Mouse (Mus musculus) left cerebral cortex, adult 18-20 months (tissue): Measurements from ENCODE around the gene Sp140. TPM values are rescaled to one million over a fixed set of nuclear protein-coding genes. Genes with fewer than 3 reads are reported as not detected.
"Not testable (repeated sequence)": the region's sequence is repeated elsewhere in the genome, so short reads cannot be mapped to it uniquely, and the experiment has no call there.

ENCODE experiments used
- DNase-seq, 2 experiments: peaks; one replicate each; pipeline ENCODE4 v3.0.0; 2021 to 2022; ENCODE audit warnings: low spot score in 2 of 2, mixed read lengths in 1 of 2
- total RNA-seq, 2 experiments: library from RNA; stranded (reverse); gene quantifications; 2 replicates each; pipeline ENCODE4 v1.2.3; 2021

Gene Sp140
- total RNA-seq, 2 experiments from 2014 or later: 1.3 to 1.5 TPM

DNA sequence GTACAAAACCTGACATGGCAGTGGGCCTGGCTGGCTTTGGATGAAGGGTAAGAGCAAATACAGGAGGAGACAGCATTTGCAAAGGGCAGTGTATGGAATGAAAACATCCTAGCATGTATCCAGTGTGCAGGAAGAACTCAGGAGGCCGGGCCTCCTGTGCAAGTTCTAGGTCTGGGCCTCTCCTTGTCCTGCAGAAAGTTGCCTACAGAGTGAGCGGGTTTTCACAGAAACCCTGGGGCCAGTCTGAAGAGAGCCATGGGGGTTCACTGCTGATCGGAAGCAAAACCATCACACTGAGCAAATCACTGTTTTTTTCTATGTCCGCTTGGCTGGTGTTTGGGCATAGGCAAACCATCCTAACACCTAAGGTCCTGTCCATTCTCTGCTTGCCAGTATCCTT, 38.0 kb downstream of the Sp140 start:
- not testable (repeated sequence) for DNase-seq

DNA sequence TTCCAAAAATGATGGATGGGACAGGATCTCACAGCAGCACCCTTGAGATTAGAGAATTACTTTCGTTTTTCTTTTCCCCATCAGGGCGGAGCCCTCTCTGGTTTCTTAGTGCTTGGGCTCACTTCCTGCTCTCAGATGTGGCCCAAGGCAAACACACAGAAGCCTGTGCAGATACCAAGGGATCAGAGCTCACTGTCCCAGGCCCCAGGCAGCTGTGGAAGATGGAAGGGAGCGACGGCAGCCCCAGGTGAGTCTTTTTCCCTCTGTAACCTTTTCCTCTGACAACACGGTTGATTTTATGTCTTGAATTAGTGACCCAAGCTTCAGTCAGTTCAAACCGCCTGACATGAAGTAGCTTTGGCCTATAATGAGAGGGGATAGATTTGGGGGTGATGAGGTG, 49.7 kb downstream of the Sp140 start, which contains the start of gene Sp100:
Gene Sp100, plus strand, starts transcription at position 108 of the 400 bp plus-strand sequence.
- not testable (repeated sequence) for DNase-seq

DNA sequence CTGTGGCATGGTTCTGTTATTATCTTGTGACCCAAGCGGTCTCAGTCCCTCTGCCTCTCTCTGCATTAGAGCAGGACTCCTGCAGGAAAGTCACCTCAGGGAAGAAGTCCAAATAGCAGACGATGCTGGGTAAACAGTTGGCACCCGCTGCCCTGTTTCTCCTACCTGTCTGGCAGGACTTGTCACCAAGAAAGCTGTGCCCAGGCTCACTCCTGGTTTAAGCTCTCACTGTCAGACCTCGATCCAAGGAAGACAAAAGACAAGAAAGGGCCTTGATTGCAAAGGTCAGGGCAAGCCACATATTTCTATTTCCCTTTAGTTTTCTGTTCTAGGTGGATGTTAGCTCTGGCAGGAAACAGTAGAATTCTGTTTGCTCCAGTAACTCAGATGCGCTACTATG, 50.3 kb downstream of the Sp140 start:
- not testable (repeated sequence) for DNase-seq

DNA sequence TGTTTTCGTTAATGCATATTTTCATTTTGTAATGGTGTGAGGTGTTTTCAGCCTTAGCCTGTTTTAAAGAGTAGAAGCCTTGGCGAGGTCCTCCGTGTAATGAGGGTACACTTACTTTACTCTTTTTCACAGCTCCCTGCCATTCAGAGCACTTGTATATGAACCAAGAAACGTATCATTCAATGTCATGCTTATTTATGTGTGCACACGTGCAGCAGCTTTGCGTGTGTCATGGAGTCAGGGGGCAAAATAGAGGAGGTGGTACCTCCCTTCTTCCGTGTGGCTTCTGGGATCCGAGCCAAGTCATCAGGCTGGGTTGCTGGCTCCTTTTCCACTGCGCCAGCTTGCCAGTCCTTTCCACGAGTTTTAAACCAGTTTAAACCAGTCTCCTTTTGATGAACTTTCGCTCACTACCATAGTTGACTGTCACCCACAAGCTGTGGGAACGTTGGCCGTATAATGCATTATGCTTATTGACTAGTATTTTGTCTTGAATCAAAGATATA, 51.6 kb downstream of the Sp140 start:
- DNase-seq: not testable (repeated sequence)

DNA sequence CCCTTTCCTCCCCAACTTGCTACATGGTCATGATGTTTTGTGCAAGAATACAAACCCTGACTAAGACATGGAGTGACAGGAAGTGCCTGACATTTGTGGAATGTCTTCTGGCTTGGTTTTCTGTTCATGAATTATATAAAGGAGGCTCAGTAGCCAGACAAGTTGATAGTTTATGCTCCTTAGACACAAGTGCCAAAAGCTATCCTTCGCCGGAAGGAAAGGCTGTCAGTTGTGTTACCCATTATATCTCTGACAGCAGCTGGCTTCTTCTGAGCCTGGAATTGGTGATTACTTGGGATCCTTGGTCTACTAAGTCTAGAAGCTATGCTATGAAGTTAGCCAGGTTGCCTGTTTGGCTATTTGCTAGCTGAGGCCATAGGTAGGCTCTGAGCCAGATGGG, 57.0 kb downstream of the Sp140 start:
- DNase-seq: not testable (repeated sequence)

DNA sequence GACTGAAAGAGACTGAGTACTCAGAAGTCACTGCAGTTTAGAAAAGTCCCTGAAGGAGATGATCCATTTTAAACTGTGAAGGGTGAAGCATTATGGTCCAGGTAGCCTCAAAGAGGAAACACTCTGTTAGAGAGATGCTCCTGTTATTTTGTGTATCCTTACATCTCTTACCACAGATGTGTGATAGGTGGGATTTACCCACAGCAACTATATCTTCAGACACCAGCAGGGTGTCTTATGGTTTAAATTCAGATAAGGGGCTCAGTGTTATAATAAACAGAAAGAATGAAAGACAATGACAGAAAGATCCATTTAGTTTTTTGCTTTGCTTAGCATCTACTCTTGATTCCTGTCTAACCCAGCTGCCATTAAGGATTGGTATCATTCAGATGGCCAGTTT, 64.1 kb downstream of the Sp140 start:
- no peak for DNase-seq

DNA sequence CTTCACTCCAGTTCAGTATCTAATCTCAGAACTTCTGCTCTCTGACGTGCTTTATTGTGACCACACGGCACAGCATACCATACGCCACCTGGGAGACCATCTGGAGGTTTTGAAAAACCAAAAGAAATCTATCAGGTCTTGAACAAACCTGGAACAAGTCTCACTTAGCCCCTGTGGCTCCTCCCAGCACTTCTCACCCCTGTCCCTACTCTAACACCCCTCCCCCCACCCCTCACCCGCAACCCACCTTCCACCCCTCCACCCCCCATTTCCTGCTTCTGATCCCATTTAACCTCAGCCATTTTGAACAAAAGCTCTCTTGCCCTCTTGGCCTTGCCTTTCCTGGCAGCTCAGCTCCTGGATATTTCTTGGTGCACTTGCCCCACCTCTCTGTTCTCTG, 80.0 kb downstream of the Sp140 start:
- no peak for DNase-seq

DNA sequence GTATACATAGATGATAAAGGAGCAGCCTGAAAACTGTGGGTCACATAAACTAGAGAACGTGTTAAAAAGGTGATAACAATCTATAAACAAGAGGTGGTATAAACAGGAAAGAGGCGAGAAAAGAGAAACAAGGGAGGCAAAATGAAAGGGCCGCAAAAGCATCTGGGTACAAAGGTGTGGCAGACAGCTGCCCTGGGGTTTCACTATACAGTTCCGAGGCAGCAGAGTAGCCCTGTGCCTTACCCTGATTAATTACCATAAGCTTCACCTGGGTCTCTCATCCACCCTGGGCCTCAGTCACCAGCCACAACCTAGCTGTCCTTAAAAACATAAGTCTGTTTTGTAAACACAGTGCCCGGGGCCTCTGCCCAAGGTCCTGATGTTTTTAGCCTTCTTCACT, 86.5 kb downstream of the Sp140 start:
- no peak for DNase-seq

DNA sequence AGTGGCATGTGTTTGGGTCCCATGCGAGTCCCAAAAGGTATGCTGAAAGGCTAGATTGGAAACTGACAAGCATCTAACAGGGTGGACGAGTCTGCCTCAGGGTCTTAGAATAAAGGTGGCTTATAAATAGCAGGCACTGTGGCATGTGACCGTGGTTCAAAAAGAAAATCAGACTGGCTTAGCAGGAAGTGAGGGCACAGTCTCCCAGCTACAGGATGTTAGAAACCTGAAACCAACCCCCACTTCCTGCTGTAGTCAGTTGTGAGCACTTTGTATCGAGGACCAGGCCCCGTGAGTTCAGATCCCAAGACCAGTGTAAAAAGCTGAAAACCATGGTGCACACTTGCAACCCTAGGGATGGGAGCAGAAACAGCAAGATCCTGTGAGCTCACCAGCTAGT, 87.2 kb downstream of the Sp140 start:
- DNase-seq: no peak

DNA sequence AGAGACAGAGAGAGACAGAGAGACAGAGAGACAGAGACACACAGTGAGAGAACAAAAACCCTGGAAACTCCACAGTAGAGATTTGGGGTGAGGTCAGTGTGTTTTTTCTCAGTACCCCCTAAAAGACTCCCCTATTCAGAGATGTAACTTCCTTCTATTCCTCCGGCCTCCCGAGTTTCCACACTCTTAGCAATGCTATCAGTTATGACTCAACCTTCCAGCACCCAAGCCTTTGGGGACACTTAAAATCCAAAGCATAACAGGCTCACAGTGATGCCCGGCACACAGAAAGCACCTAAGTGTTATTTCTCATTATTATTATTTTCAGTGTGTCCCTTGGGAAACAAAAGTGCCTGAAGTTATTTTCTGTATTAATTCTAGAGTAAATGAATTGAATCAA, 90.4 kb downstream of the Sp140 start:
- DNase-seq: no peak

DNA sequence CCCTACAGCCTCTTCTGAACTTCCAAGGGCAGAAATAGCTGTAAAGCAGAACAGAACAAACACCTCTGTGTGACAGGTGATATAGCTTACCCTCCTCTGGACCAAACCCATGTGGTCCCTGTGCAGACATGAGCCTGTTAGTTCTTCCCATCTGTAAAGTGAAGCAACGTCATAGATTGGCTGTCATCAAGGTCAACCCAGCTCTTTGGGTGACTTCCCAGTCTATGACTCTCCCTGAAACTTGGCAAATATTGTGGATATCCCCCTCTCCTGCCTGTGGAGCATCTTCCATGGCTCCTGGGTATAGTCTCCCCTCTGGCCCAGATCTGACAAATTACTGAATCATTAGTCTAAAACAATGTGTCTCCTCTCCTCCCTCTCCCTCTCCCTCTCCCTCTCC, 92.1 kb downstream of the Sp140 start:
- DNase-seq: no peak

DNA sequence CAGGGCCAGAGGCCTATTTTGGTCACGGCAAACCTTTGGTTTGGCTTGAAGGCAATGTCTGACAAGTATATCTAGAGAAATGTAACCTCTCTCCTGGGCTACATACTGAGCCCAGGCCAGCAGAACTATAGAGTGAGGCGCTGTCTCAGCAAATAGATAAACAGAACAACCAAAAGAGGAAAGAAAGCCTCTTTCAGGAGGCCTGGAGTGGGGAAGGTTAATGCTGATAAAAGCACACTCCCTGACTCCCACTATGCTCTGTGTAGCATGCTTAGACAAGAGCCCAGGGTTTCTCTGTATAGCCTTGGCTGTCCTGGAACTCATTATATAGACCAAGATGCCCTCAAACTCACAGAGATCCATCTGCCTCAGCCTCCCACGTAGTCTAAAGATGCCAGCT, 93.1 kb downstream of the Sp140 start:
- no peak for DNase-seq

Other genes starting within 250 kb of the Sp140 start
- gene G530012D18Rik, start 24.7 kb upstream of the Sp140 start, total RNA-seq: not detected
- 1 to 10 TPM in 1 of 2 experiments, under 1 TPM in 1; 0.59 to 1.2 TPM for gene Sp110, start 1.6 kb upstream of the Sp140 start, total RNA-seq
- 1 to 10 TPM; 2.7 to 3.2 TPM for gene Sp100, start 49.6 kb downstream of the Sp140 start, total RNA-seq
- gene A630001G21Rik, start 178.3 kb downstream of the Sp140 start, total RNA-seq: under 1 TPM; 0.19 to 0.63 TPM
- 100 to 1,000 TPM; 170 to 175 TPM for gene Cab39, start 193.1 kb downstream of the Sp140 start, total RNA-seq